Mouse (Mus musculus) midbrain, embryonic 13.5 days (tissue): ENCODE results near the gene Snrnp25. TPM values are rescaled to one million over a fixed set of nuclear protein-coding genes. Genes with fewer than 3 reads are reported as not detected.

Source experiments
- ATAC-seq: fragments of 200-750 bp; cut with Nextera tagmentation; 2 replicates; pipeline ENCODE4 v1.8.0; 2017; ENCODE audit warnings: mild to moderate bottlenecking, moderate TSS enrichment, moderate library complexity
- H3K27ac ChIP-seq: fragments of 300-500 bp; sonication (generic); 2 replicates; pipeline ENCODE4 v1.5.1; 2015; ENCODE audit warnings: inconsistent platforms, mild to moderate bottlenecking, moderate library complexity
- H3K27me3 ChIP-seq: fragments of 300-500 bp; sonication (generic); 2 replicates; pipeline ENCODE4 v1.6.1; 2015; ENCODE audit warnings: mild to moderate bottlenecking, inconsistent platforms
- H3K36me3 ChIP-seq: fragments of 300-500 bp; sonication (generic); 2 replicates; pipeline ENCODE4 v1.6.1; 2015; ENCODE audit warnings: mild to moderate bottlenecking, inconsistent platforms
- H3K4me1 ChIP-seq: fragments of 300-500 bp; sonication (generic); replicated peaks from 2 replicates; pipeline ENCODE4 v1.6.1; 2015; ENCODE audit warnings: inconsistent platforms
- H3K4me2 ChIP-seq: fragments of 300-500 bp; sonication (generic); replicated peaks from 2 replicates; pipeline ENCODE4 v1.6.1; 2015; ENCODE audit warnings: moderate library complexity, mild to moderate bottlenecking, inconsistent platforms
- H3K4me3 ChIP-seq: fragments of 300-500 bp; sonication (generic); replicated peaks from 2 replicates; pipeline ENCODE4 v1.5.1; 2015; ENCODE audit warnings: mild to moderate bottlenecking, inconsistent platforms
- H3K9ac ChIP-seq: fragments of 300-500 bp; sonication (generic); replicated peaks from 2 replicates; pipeline ENCODE4 v1.6.1; 2015; ENCODE audit warnings: mild to moderate bottlenecking, inconsistent platforms
- H3K9me3 ChIP-seq: fragments of 300-500 bp; sonication (generic); 2 replicates; pipeline ENCODE4 v1.6.1; 2016; ENCODE audit warnings: mild to moderate bottlenecking, inconsistent platforms
- WGBS: fragments of 180-500 bp; shearing (Covaris S2); methylation state at CpG from one replicate; pipeline ENCODE4 v1.1.7; 2015; 5-methylcytosine and 5-hydroxymethylcytosine counted together
- polyA plus RNA-seq: library from polyadenylated mRNA; unstranded; fragments of >200 nt; fragmentation: Nextera tagmentation; extraction: Ambion mirVana; gene quantifications from 2 replicates; pipeline ENCODE4 v1.2.1, GENCODE M21; 2015

Gene Snrnp25
- polyA plus RNA-seq, 1 experiment from 2014 or later, result 46.5 TPM

- Histone ChIP-seq H3K4me2 (no peak overlapping the region), H3K36me3 (no peaks in the 10 kb centered on the region), H3K9me3 (no peaks in the 10 kb centered on the region), H3K9ac (no peak overlapping the region), H3K27me3 (no peaks in the 10 kb centered on the region), H3K4me3 (no peak overlapping the region), H3K4me1 (no peaks in the 10 kb centered on the region), H3K27ac (no peak overlapping the region)
- peak; percentile 83 for ATAC-seq
- 53% methylated on average over 23 of the region's 25 CpGs for WGBS
Measured at GRCm38 (mm10) chr11:32181973-32182868, 23.0 kb upstream of the Snrnp25 start.

GRCm38 (mm10) chr11:32184469-32184868 is 20.7 kb upstream of the Snrnp25 start:
- 93% methylated on average over 8 of the region's 8 CpGs for WGBS
- no peak for ATAC-seq

GRCm38 (mm10) chr11:32186031-32186430 is 19.2 kb upstream of the Snrnp25 start:
- ATAC-seq, result no peak
- Histone ChIP-seq H3K27ac (no peak overlapping the region), H3K9me3 (no peaks in the 10 kb centered on the region), H3K4me1 (no peaks in the 10 kb centered on the region), H3K36me3 (no peaks in the 10 kb centered on the region), H3K27me3 (no peaks in the 10 kb centered on the region), H3K4me2 (no peak overlapping the region), H3K9ac (no peak overlapping the region), H3K4me3 (no peak overlapping the region)
- WGBS, result 80% methylated on average over 3 of the region's 3 CpGs

More at GRCm38 (mm10) chr11:32184469-32184868, 20.7 kb upstream of the Snrnp25 start:
- H3K4me3 ChIP-seq, result no peak overlapping the region
- H3K4me1 ChIP-seq, result no peaks in the 10 kb centered on the region
- no peaks in the 10 kb centered on the region for H3K9me3 ChIP-seq
- no peaks in the 10 kb centered on the region for H3K27me3 ChIP-seq
- H3K9ac ChIP-seq, result no peak overlapping the region
- no peaks in the 10 kb centered on the region for H3K36me3 ChIP-seq
- no peak overlapping the region for H3K27ac ChIP-seq
- H3K4me2 ChIP-seq, result no peak overlapping the region

- no peak overlapping the region for H3K27ac ChIP-seq
- ATAC-seq, result no peak
- no peaks in the 10 kb centered on the region for H3K36me3 ChIP-seq
- H3K4me2 ChIP-seq, result no peak overlapping the region
- no peak overlapping the region for H3K4me3 ChIP-seq
- no peaks in the 10 kb centered on the region for H3K4me1 ChIP-seq
- H3K27me3 ChIP-seq, result no peaks in the 10 kb centered on the region
- WGBS, result 89% methylated on average over 4 of the region's 4 CpGs
- H3K9ac ChIP-seq, result no peak overlapping the region
- no peaks in the 10 kb centered on the region for H3K9me3 ChIP-seq
Measured at GRCm38 (mm10) chr11:32187256-32187655, 18.0 kb upstream of the Snrnp25 start.

GRCm38 (mm10) chr11:32188881-32189280 is 16.3 kb upstream of the Snrnp25 start:
- Histone ChIP-seq H3K4me3 (no peak overlapping the region), H3K36me3 (no peaks in the 10 kb centered on the region), H3K27me3 (no peaks in the 10 kb centered on the region), H3K9ac (no peak overlapping the region), H3K27ac (no peak overlapping the region), H3K4me1 (no peaks in the 10 kb centered on the region), H3K4me2 (no peak overlapping the region), H3K9me3 (no peaks in the 10 kb centered on the region)
- 83% methylated on average over 12 of the region's 12 CpGs for WGBS
- no peak for ATAC-seq

GRCm38 (mm10) chr11:32189434-32189833 is 15.8 kb upstream of the Snrnp25 start:
- WGBS, result 69% methylated on average over 5 of the region's 5 CpGs
- H3K4me1 ChIP-seq, result no peaks in the 10 kb centered on the region
- no peaks in the 10 kb centered on the region for H3K27me3 ChIP-seq
- no peaks in the 10 kb centered on the region for H3K9me3 ChIP-seq
- no peak overlapping the region for H3K27ac ChIP-seq
- no peak overlapping the region for H3K4me3 ChIP-seq
- H3K9ac ChIP-seq, result no peak overlapping the region
- ATAC-seq, result no peak
- H3K36me3 ChIP-seq, result no peaks in the 10 kb centered on the region
- no peak overlapping the region for H3K4me2 ChIP-seq

GRCm38 (mm10) chr11:32190119-32190518 is 15.1 kb upstream of the Snrnp25 start:
- H3K27me3 ChIP-seq, result no peaks in the 10 kb centered on the region
- no peak for ATAC-seq
- WGBS, result 80% methylated on average over 9 of the region's 9 CpGs
- H3K9ac ChIP-seq, result no peak overlapping the region
- no peak overlapping the region for H3K4me3 ChIP-seq
- no peaks in the 10 kb centered on the region for H3K36me3 ChIP-seq
- H3K4me2 ChIP-seq, result no peak overlapping the region
- H3K4me1 ChIP-seq, result no peaks in the 10 kb centered on the region
- no peaks in the 10 kb centered on the region for H3K9me3 ChIP-seq
- H3K27ac ChIP-seq, result no peak overlapping the region

- Histone ChIP-seq H3K4me1 (no peaks in the 10 kb centered on the region), H3K4me2 (no peak overlapping the region), H3K27me3 (no peaks in the 10 kb centered on the region), H3K9me3 (no peaks in the 10 kb centered on the region), H3K27ac (no peak overlapping the region), H3K9ac (no peak overlapping the region), H3K36me3 (no peaks in the 10 kb centered on the region), H3K4me3 (no peak overlapping the region)
- 80% methylated on average over 13 of the region's 13 CpGs for WGBS
- ATAC-seq, result no peak
Measured at GRCm38 (mm10) chr11:32190603-32191110, 14.6 kb upstream of the Snrnp25 start.

- WGBS, result 92% methylated on average over 10 of the region's 10 CpGs
- H3K4me1 ChIP-seq, result peaks cover 5% of the 10 kb centered on the region; the same call in 1 of the 2 replicates
- no peak overlapping the region for H3K4me3 ChIP-seq
- no peaks in the 10 kb centered on the region for H3K9me3 ChIP-seq
- H3K9ac ChIP-seq, result no peak overlapping the region
- no peak overlapping the region for H3K27ac ChIP-seq
- no peaks in the 10 kb centered on the region for H3K27me3 ChIP-seq
- no peaks in the 10 kb centered on the region for H3K36me3 ChIP-seq
- no peak for ATAC-seq
- no peak overlapping the region for H3K4me2 ChIP-seq
Measured at GRCm38 (mm10) chr11:32193156-32193555, 12.1 kb upstream of the Snrnp25 start.

- Histone ChIP-seq H3K27ac (no peak overlapping the region), H3K27me3 (no peaks in the 10 kb centered on the region), H3K9me3 (no peaks in the 10 kb centered on the region), H3K4me2 (no peak overlapping the region), H3K4me3 (no peak overlapping the region), H3K9ac (no peak overlapping the region), H3K36me3 (no peaks in the 10 kb centered on the region), H3K4me1 (peaks cover 5% of the 10 kb centered on the region; the same call in 1 of the 2 replicates)
- no peak for ATAC-seq
- WGBS, result 83% methylated on average over 10 of the region's 10 CpGs
Measured at GRCm38 (mm10) chr11:32194086-32194485, 11.1 kb upstream of the Snrnp25 start.

GRCm38 (mm10) chr11:32194626-32195025 is 10.6 kb upstream of the Snrnp25 start:
- H3K27me3 ChIP-seq, result no peaks in the 10 kb centered on the region
- no peak overlapping the region for H3K4me2 ChIP-seq
- H3K9ac ChIP-seq, result no peak overlapping the region
- H3K4me1 ChIP-seq, result peaks cover 9% of the 10 kb centered on the region; the same call in 1 of the 2 replicates
- no peak overlapping the region for H3K4me3 ChIP-seq
- WGBS, result 80% methylated on average over 5 of the region's 5 CpGs
- H3K36me3 ChIP-seq, result no peaks in the 10 kb centered on the region
- H3K27ac ChIP-seq, result no peak overlapping the region
- no peaks in the 10 kb centered on the region for H3K9me3 ChIP-seq
- ATAC-seq, result no peak

- H3K36me3 ChIP-seq, result no peaks in the 10 kb centered on the region
- H3K9ac ChIP-seq, result 0 out of 2 replicates have a peak overlapping the region, but pooled peaks have one; percentile 11
- no peaks in the 10 kb centered on the region for H3K27me3 ChIP-seq
- no peak overlapping the region for H3K4me2 ChIP-seq
- WGBS, result 25% methylated on average over 11 of the region's 11 CpGs
- H3K4me1 ChIP-seq, result peaks cover 9% of the 10 kb centered on the region; the same call in 1 of the 2 replicates
- no peak overlapping the region for H3K4me3 ChIP-seq
- H3K9me3 ChIP-seq, result no peaks in the 10 kb centered on the region
- no peak overlapping the region for H3K27ac ChIP-seq
- no peak for ATAC-seq
Measured at GRCm38 (mm10) chr11:32195867-32196540, 9.2 kb upstream of the Snrnp25 start.
